Comparison of ENCODE assay signal across 14 mouse cellular contexts in the genomic region with DNA sequence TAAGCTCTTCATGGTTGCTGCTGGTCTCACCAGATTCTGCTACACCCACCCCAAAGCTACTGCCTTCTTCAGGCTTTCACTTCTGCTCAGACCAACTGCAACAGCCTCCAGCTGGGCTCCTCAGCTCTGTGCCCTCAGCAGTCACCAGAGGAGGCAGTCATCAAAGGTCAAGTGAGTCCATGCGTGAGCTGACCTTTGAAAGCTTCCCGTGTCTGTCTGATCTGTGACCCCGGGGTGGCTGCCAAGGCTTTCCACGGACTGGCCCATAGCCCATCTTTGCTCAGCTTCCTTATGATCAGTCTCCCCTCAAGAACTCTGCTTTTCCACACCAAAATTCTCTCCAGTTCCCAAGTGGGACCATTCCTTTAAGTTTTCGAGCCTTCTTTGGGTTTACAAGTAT. TPM values are rescaled to one million over a fixed set of nuclear protein-coding genes. Genes with fewer than 3 reads are reported as not detected.
DNase-seq lines count a peak whose midpoint lies in the region; ATAC-seq and TF ChIP-seq lines count a peak whose summit lies in the region.
"Had no signal": no experiment of that assay in that cellular context is flagged by ENCODE, and none has a peak within 500 bp of the region (broad histone marks: within the 10 kb centered on the region; RNA-seq: fewer than 3 reads in every experiment).

No protein-coding gene starts in this region.

- 14% methylated on average over 5 of the region's 5 CpGs for WGBS in liver, adult 2 months
- 38% methylated on average over 5 of the region's 5 CpGs for WGBS in liver, embryonic 11.5 days
- 20% methylated on average over 5 of the region's 5 CpGs for WGBS in kidney, adult 2 months

- no peak for TF ChIP-seq POLR2A in liver, adult 2 months (IDR thresholded peaks at IDR 0.05; ENCODE audit: extremely low read depth, insufficient read depth, low read length)
- no peak for TF ChIP-seq POLR2A in kidney, adult 2 months (IDR thresholded peaks at IDR 0.05; ENCODE audit: low read depth, low read length)

- H3K9ac ChIP-seq in liver, adult 2 months (ENCODE audit: low read depth, low read length) = no peak overlapping the region
- no peak overlapping the region for H3K9ac ChIP-seq in liver, embryonic 11.5 days (ENCODE audit: low read depth, low read length)
- H3K9ac ChIP-seq: hindbrain, embryonic 14.5 days; neural tube, embryonic 15.5 days had no signal

- H3K4me3 ChIP-seq in liver, adult 2 months (ENCODE audit: insufficient read depth, low read depth, low read length) = no peak overlapping the region
- no peak overlapping the region for H3K4me3 ChIP-seq in liver, embryonic 11.5 days (ENCODE audit: low read depth, low read length)
- no peak overlapping the region for H3K4me3 ChIP-seq in kidney, adult 2 months (ENCODE audit: insufficient read depth, low read depth, low read length)
- H3K4me3 ChIP-seq: megakaryocyte, embryonic 14.5 days; neural tube, embryonic 15.5 days had no signal

- no peaks in the 10 kb centered on the region for H3K9me3 ChIP-seq in liver, embryonic 11.5 days (ENCODE audit: control insufficient read depth, low read length)
- H3K9me3 ChIP-seq: G1E; megakaryocyte, embryonic 14.5 days; neural tube, embryonic 15.5 days had no signal

- H3K36me3 ChIP-seq in liver, adult 2 months (ENCODE audit: control insufficient read depth, insufficient read depth, low read length) = no peaks in the 10 kb centered on the region
- H3K36me3 ChIP-seq in liver, embryonic 11.5 days (ENCODE audit: control insufficient read depth, insufficient read depth, low read length) = no peaks in the 10 kb centered on the region
- no peaks in the 10 kb centered on the region for H3K36me3 ChIP-seq in kidney, adult 2 months (ENCODE audit: control insufficient read depth, insufficient read depth, low read length)
- H3K36me3 ChIP-seq: G1E; neural tube, embryonic 15.5 days had no signal

- H3K27me3 ChIP-seq in liver, adult 2 months (ENCODE audit: control insufficient read depth, insufficient read depth, low read length) = no peaks in the 10 kb centered on the region
- H3K27me3 ChIP-seq in liver, embryonic 11.5 days (replicated peaks; ENCODE audit: control insufficient read depth, insufficient read depth, low read length) = no peaks in the 10 kb centered on the region
- no peaks in the 10 kb centered on the region for H3K27me3 ChIP-seq in kidney, adult 2 months (replicated peaks; ENCODE audit: control insufficient read depth, insufficient read depth, low read length)
- H3K27me3 ChIP-seq: megakaryocyte, embryonic 14.5 days; neural tube, embryonic 15.5 days had no signal

- H3K27ac ChIP-seq in liver, adult 2 months (replicated peaks; ENCODE audit: insufficient read depth, low read depth, low read length) = no peak overlapping the region
- H3K27ac ChIP-seq in liver, embryonic 11.5 days (ENCODE audit: low read depth, low read length) = no peak overlapping the region
- no peak overlapping the region for H3K27ac ChIP-seq in kidney, adult 2 months (ENCODE audit: insufficient read depth, low read depth, low read length)
- H3K27ac ChIP-seq: hindbrain, embryonic 14.5 days; neural tube, embryonic 15.5 days had no signal

- ATAC-seq in liver, embryonic 11.5 days (replicated peaks; ENCODE audit: low FRiP score) = no peak
- peak; percentile 72 for ATAC-seq in megakaryocyte progenitor cell, adult 5-6 weeks (replicated peaks; ENCODE audit: poor library complexity)

- TF ChIP-seq CTCF in liver, adult 2 months (IDR thresholded peaks at IDR 0.05; ENCODE audit: low read depth, low read length) = peak; percentile 62
- peak; percentile 43 for TF ChIP-seq CTCF in kidney, adult 2 months (conservative IDR thresholded peaks at IDR 0.05; ENCODE audit: insufficient read depth, insufficient read length, low read depth, low read length)

- peaks cover 11% of the 10 kb centered on the region for H3K4me1 ChIP-seq in liver, adult 2 months (ENCODE audit: control insufficient read depth, insufficient read depth, low read length)
- H3K4me1 ChIP-seq in liver, embryonic 11.5 days (replicated peaks; ENCODE audit: control insufficient read depth, insufficient read depth, low read length) = peaks cover 6% of the 10 kb centered on the region; the same call in 1 of the 2 replicates
- H3K4me1 ChIP-seq in kidney, adult 2 months (ENCODE audit: control insufficient read depth, insufficient read depth, low read length) = peaks cover 4% of the 10 kb centered on the region; the same call in 1 of the 2 replicates

- H3K79me2 ChIP-seq in liver, adult 2 months (ENCODE audit: control insufficient read depth, insufficient read depth, low read length) = no peaks in the 10 kb centered on the region

- H3K4me2 ChIP-seq in liver, embryonic 11.5 days = no peak overlapping the region
- H3K4me2 ChIP-seq: hindbrain, embryonic 14.5 days; neural tube, embryonic 15.5 days had no signal

- peak; percentile 87 for DNase-seq in liver, adult 2 months (ENCODE audit: extremely low read depth, low read depth, low spot score)
- DNase-seq in liver, embryonic 11.5 days (ENCODE audit: low spot score) = no peak
- DNase-seq in embryo, embryonic 11 days = peak; percentile 28
- DNase-seq in kidney, adult 2 months = peak; percentile 81
- no peak for DNase-seq in T-cell, adult 2 months (ENCODE audit: low spot score)
- DNase-seq in ovary, postnatal 36 days (ENCODE audit: low spot score) = no peak
- DNase-seq: cerebellum, postnatal 25 days had no signal

RNA-seq across cellular contexts. Expression of a gene that starts 13.9 kb away (rescaled TPM):
- total RNA-seq in liver, adult 2 months (2014; rRNA removed) = not detected in 2 replicates
- polyA plus RNA-seq in liver, adult 2 months (2012; rRNA removed) = not detected in 2 replicates
- 1.0 and 1.9 TPM in 2 replicates for polyA plus RNA-seq in liver, embryonic 11.5 days (2014; fragmentation: Nextera tagmentation; extraction: Ambion mirVana)
- 0.25 TPM in 1 of 2 replicates, not detected in the other for polyA plus RNA-seq in kidney, adult 2 months (2012; rRNA removed)
- total RNA-seq in megakaryocyte progenitor cell, adult 5-6 weeks (2015) = not detected in 2 replicates
- not detected in 2 replicates for total RNA-seq in megakaryocyte progenitor cell, adult 5-6 weeks (2017)
- total RNA-seq: G1E; left cerebral cortex, postnatal 10 days had no signal
- polyA plus RNA-seq: G1E; spleen, adult 2 months had no signal

RNA-seq across cellular contexts. Expression of a gene that starts 37.5 kb away (rescaled TPM):
- total RNA-seq in liver, adult 2 months (2014; rRNA removed) = 3.5 and 3.7 TPM in 2 replicates
- 2.0 and 3.2 TPM in 2 replicates for polyA plus RNA-seq in liver, adult 2 months (2012; rRNA removed)
- 21.5 and 21.8 TPM in 2 replicates for polyA plus RNA-seq in liver, embryonic 11.5 days (2014; fragmentation: Nextera tagmentation; extraction: Ambion mirVana)
- polyA plus RNA-seq in kidney, adult 2 months (2012; rRNA removed) = 6.2 and 7.5 TPM in 2 replicates
- 0.46 and 0.79 TPM in 2 replicates for total RNA-seq in megakaryocyte progenitor cell, adult 5-6 weeks (2015)
- 0.50 and 0.95 TPM in 2 replicates for total RNA-seq in megakaryocyte progenitor cell, adult 5-6 weeks (2017)
- polyA plus RNA-seq: G1E had no signal

RNA-seq across cellular contexts. Expression of a gene that starts 41.3 kb away (rescaled TPM):
- 11.7 and 16.3 TPM in 2 replicates for total RNA-seq in liver, adult 2 months (2014; rRNA removed)
- 19.3 and 21.9 TPM in 2 replicates for polyA plus RNA-seq in liver, adult 2 months (2012; rRNA removed)
- 43.1 and 44.2 TPM in 2 replicates for polyA plus RNA-seq in liver, embryonic 11.5 days (2014; fragmentation: Nextera tagmentation; extraction: Ambion mirVana)
- 15.7 and 21.2 TPM in 2 replicates for polyA plus RNA-seq in kidney, adult 2 months (2012; rRNA removed)
- 14.5 and 19.2 TPM in 2 replicates for total RNA-seq in megakaryocyte progenitor cell, adult 5-6 weeks (2015)
- total RNA-seq in megakaryocyte progenitor cell, adult 5-6 weeks (2017) = 6.4 and 11.8 TPM in 2 replicates

Comparison
In these comparisons a context has a peak if more than half of its experiments do, and no peak if none do; other contexts are left out.
1. DNase-seq: peak in liver, adult 2 months (single experiment), embryo, embryonic 11 days (single experiment) and kidney, adult 2 months (single experiment); none in liver, embryonic 11.5 days (single experiment), T-cell, adult 2 months (single experiment) and ovary, postnatal 36 days (single experiment).